Mouse (Mus musculus) left cerebral cortex, postnatal 25 days (tissue): ENCODE results near the gene Angptl6. TPM values are rescaled to one million over a fixed set of nuclear protein-coding genes. Genes with fewer than 3 reads are reported as not detected.
A peak's percentile ranks its signal among the peaks of the same experiment; 100 is the strongest.

Experiments used
- DNase-seq, 2 experiments: peaks; one replicate each; pipeline ENCODE4 v3.0.0; 2022; ENCODE audit warnings: low spot score in 2 of 2, mixed read lengths in 1 of 2
- intact Hi-C: fragments of 180-260 bp; cut with DNase I; formaldehyde crosslinking; loops from one replicate; pipeline ENCODE4 v1.15.1; 2025
- total RNA-seq, 2 experiments: library from RNA; stranded (reverse); gene quantifications; 2 replicates each; pipeline ENCODE4 v1.2.3; 2021

The Angptl6 gene
- 10 to 100 TPM in 1 of 2 experiments, 1 to 10 TPM in 1; 9.0 to 10.2 TPM for total RNA-seq

DNA sequence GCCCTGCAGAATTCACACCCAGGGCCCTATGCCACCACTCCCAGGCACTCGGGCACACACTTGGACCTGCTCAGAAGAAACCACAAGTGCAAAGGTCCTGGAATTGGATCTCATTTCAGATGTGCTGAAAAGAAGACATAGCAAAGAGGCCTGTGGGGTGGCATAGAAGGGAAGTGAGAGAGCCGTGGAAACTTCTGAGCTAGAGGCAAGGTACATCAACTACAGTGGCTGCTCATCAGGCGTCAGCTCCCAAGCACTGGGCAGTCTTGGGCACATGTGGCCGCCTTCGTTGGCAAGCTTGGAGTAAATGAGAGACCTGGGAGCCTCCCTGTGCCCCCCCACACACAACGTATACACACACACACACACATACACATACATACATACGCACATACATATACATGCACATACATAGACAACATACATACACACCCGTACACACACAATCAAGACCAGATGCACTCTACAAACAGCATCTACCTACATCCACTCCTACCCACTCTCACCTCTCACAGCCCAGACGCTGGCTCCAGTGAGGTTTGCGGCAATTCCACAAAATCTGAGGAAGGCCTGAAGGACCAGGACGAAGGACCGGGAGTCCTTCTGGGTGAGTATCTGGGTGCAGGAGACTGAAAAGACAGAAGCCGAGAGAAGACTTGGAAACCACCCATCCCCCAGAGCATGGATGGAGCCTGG, at the start of gene Angptl6:
Gene Angptl6 (minus strand): TSS at position 631 of the 696 bp plus-strand sequence.
- no peak for DNase-seq

DNA sequence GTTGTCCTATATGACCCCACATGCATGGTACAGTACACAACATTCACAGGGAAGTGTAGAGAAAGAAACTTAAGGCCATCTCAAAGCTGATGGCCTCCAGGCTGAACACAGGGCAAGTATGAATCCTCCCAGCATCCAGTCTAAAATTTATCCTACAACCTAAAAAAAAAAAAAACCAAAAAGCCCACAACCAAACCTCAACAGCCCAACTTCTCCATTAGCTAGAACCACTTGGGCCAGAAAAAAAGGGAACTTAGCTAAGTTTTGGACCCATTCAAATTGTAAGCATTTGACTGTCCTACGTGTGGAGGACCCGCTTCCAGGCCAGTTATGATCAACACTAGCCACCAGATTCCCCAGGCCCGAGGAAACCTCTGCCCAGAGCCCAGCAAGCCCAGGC, 43.7 kb upstream of the Angptl6 start:
- no peak for DNase-seq
- intact Hi-C loops: no loop called here

More for the DNA sequence above, at the start of gene Angptl6:
- intact Hi-C loops: no loop called here

DNA sequence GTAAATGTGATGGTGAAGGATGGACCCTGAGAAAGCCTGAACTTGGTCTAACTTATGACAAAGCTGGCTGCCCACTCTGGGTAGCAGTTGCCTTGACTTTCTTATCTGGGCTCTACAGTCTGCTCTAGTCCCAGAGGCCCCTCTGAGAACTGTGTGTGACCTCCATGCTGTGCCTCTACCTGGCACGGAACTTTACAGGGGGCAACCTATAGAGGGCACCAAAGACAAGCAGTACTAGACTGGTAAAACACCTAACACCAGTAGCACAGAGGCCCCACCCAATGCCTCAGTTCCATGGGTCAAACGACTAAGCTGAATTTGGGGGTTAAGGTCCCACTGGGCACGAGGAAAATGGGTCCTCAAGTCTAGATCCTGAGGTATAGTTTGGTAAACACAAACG, 36.6 kb upstream of the Angptl6 start:
- intact Hi-C loops: no loop called here
- DNase-seq: peak in 1 of 2 experiments; percentile 19

DNA sequence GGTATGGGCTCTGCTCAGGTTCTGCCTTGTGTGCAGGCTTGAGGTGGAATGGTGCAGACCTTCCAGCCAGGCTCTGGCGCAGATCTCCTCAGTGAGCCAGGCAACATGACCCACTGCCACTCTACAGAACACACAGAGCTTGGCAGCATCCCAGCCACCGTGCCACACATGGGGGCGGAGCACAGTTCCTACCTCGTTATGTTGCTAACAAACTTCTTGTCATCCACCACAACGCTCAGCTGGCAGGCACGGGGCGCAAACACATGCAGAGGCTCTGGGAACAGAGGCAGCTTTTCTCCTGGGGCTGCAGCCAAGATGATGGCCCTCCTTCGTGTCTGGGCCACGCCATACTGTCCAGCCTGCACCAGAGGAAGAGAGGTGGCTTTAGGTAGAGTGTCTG, 30.4 kb upstream of the Angptl6 start:
- peak in 1 of 2 experiments; percentile 43 for DNase-seq
- intact Hi-C loops: no loop called here

DNA sequence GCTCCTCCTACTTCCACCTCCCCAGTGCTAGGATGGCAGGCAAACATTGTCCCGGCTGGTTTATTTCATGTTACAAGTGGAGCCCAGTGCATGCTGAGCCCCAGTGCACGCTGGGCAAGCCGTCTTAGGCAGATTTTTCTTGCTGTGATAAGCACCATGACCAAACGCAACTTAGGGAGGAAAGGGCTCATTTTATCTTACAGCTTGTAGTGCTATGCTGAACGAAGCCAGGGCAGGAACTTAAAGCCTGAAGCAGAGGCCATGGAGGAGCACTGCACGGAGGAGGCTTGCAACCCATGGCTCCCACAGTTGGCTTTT, 22.6 kb upstream of the Angptl6 start:
- intact Hi-C loops: no loop called here
- DNase-seq: no peak

DNA sequence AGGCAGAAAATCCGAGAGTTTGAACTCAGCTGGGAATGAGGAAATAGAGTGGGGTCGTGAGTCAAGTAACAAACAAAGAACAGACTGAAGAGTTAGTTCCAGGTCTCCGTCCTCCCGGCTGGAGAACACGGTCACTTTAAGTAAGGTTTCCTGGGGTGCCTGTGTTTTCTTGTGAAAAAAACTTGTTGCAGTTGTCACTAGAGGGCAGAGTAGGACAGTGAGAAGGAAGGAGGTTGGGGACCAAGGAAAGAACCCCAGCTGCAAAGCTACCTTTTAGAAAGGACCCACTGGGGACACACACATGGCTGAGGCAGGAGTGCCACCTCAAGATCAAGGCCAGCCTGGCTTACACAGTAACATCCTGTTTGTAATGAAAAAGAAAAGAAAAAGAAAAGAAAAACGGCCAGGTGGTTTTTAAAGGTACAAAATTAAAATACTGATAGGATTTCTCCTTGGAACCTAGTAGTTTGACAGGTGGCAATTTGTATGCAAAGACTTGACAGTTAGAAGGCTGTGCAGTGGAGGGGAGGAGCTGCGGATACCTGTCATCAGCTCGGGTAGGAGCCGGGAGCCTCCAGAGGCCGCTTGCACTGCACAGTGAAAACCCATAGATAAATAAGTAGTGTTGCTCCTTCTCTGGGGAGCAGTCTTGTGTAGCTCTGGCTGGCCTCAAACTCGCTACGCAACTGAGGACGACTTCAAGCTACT, 22.1 kb upstream of the Angptl6 start:
- intact Hi-C loops: loop anchor here (2.0 kb wide), 1 partner anchor 127 kb away; the partner anchor contains the start of gene Icam4
- DNase-seq: peak in 1 of 2 experiments; percentile 58

DNA sequence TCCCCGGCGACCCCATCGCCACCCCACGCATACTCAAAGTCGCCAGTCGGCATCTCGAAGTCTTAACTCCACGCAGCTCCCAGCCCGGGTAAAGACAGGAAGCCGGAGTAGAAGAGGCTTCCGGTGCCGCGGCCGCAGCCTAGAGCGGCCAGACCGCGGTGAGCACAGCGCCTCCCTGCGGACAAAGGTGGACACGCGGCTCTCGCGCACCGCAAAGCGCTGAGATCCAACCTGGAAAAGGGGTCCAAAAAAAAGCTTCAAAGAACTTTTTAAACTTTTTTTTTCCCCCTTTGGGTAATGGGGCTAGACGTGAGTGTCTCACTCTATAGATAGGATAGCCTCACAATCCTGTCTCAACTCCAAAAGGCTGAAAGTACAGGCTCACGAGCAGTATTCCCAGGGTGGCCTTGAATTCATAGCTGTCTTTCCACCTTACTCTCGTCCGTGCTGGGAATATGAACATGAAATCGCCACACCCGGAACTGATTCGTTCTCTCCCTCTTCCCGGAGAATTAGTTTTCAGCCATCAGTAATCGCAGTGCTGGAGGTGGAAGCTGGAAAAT, 19.1 kb upstream of the Angptl6 start, which contains the start of gene Eif3g:
Gene Eif3g (minus strand): TSS at position 113 of the 563 bp plus-strand sequence.
- peak; percentile 80 to 81 for DNase-seq
- intact Hi-C loops: loop anchor here (1.0 to 2.0 kb wide), 2 partner anchors 104 to 233 kb away; partner anchors contain the start of genes Mrpl4 and Tyk2

DNA sequence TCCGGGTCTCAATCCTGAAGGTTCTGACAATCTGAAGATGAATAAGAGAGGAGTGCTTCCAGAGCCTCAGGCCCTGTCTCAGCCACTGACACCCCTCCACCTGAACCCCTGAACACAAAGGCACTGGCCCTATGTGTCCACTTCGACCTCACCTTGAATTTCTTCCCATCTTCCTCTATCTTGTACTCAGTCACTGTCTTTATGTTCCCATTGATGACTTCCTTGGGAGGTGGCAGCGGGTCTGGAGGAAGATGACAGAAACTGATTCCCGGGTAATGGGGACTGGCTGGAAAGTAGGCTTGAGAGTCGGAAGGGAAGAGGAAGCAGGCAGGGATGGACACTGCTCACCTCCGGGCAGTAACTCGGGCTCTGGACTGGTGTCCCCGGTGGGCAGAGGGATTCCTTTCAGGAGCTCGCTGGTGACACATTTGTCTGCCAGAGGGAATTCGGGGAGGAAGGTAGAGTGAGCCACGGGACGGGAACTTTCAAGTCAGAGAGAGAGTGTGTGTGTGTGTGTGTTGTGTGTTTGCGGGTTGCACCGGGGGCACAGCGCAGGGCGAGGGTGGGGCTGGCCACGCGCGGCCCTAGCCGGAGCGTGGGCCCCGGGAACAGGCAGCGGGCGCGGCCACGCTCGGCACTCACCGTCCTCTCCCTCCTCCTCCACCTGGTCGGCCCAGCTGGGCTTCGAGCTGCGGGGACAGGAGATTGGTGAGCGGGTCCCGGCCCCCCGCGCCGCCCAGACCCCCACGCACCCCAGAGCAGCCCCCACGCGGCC, 18.4 kb upstream of the Angptl6 start:
- intact Hi-C loops: loop anchor here (1.0 to 2.0 kb wide), 2 partner anchors 105 to 233 kb away; partner anchors contain the start of genes Mrpl4 and Tyk2

DNA sequence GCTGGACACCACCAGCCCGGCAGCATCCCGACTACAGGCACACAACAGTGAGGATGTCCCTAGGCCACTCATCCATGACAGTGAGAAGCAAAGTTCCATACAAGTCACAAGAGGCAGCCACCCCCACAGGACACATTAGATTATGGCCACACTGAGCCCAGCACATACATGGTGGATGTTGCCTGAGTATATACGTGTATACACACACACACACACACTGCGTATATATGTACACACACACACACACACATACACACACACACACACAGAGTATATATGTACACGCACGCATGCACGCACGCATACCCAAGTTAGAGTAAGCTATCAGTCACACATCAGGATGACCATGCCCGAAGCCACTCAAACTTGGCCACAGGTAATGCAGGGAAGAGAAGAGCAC, 15.9 kb upstream of the Angptl6 start:
- no peak for DNase-seq
- intact Hi-C loops: no loop called here

More for the DNA sequence above, 18.4 kb upstream of the Angptl6 start:
- no peak for DNase-seq

DNA sequence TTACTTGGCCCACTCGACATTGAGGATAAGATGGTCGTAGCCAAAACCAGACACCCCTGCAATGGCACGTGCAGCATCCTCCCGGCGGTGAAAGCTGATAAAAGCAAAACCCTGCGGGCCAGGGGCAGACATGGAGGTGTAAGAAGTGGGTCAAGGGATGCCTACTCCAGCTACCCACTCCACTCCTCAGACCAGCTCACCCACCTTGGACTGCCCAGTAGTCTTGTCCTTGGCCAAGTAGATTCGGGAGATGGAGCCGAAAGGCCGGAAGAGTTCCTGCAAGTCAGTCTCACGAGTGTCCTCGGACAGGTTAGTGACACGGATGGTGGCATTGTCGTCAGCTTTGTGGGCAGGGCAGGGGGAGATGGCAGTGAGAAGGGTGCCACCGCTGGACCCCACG, 15.1 kb upstream of the Angptl6 start:
- intact Hi-C loops: no loop called here

DNA sequence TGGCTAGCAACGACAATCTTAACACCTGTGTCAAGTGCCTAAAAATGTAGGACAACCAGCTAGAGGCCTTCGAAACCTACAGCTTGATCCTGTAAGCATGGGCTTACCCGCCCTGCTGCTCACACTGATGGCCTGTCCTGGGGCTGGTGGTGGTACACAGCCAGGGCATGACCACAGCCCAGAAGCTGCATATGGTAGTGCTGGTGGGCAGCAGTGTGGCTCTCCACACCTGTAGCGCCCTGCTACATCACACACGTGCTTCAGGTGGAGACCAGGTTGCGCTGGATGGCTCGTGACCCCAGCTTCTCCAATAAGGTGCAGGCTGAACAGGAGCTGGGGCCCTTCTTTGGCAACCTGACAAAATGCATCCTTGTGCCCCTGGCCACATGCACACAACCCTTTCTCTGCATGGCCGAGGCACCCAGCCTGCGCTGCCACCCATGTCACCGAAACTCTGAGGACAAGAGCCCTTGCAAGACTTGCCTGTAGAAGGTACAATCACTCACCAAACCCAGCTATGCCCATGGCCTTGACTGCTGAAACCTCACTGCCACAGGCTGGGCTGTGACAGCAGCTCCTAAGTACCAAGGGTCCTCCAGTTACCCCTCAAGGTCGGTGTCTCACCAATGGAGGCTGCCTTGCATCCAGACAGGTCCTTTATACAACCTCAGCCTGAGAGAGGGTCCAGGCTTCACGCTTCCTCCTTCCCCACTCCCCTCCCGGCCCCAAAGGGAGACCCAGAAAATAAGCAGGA, 14.2 kb upstream of the Angptl6 start:
- no peak for DNase-seq
- intact Hi-C loops: no loop called here

More for the DNA sequence above, 15.1 kb upstream of the Angptl6 start:
- no peak for DNase-seq

DNA sequence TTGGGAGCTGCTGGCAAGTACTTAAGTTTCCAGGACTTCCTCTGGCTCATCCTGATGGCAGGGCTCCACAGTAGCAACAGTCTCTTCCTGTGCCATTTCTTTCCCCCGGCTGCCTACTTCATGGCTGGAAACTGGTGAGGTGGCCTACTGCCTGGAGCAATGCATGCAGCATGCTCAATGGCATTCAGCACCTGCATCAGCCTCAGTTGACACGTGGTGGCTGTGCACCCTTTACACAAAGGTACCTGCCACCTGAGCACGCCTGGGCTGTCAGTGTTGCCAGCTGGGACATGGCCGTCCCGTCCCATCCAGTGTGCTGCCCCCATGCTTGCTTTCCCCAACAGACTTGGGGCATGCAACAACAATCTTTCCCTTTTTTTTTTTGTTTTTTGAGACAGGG, 13.5 kb upstream of the Angptl6 start:
- DNase-seq: no peak
- intact Hi-C loops: no loop called here

DNA sequence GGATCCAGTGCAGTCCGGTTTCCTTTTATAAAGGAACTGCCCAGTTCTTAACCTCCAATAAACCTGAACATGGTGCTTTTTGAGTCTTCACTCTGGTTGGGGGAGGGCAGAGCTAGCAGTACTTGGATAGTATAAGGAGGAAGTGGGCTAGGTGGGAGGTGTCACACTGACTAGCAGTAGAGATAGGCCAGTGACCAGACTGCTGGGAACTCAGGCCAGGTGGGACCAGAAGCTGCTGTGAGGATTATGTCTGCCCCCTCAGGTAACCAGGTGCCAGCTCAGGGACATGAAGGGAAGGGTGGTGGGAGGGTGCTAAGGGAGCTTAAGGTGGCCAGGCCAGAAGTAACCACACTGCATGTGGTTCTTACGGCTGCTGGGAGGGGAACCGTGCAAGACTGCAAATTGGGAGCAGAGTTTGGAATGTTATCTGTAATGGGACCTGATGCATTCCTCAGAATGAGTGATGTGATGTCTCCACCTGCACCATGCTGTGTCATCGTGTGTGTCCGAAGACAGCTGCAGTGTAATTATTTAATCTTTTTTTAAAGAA, 12.7 kb upstream of the Angptl6 start:
- DNase-seq: no peak
- intact Hi-C loops: no loop called here

DNA sequence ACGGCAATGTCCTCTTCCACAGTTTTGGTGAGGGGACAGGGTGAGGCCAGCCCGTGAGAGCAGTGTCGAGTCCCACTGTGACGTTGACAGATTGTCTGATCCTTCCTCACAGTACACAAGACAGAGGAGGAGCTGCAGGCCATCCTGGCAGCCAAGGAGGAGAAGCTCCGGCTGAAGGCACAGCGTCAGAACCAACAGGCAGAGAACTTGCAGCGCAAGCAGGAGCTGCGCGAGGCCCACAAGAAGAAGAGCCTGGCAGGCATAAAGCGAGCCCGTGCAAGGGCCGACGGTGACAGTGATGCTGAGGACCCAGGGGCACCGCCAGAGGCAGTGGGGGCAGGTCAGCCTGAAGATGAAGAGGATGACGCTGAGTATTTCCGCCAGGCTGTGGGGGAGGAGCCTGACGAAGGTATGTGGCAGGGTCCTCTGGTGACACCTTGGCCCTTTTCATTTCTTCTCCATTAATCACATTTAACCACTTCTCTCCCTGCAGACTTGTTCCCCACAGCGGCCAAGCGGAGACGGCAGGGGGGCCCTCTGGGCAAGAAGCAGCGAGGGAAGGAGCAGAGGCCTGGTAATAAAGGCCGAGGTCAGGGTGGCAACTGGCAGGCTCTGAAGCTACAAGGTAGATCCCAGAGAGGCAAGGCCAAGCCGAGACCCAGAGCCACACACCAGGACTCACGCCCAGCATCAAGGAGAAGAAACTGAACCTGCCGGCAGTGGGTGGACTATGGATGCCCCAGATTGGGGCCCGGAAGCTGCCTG, 12.0 kb upstream of the Angptl6 start:
- intact Hi-C loops: no loop called here
- no peak for DNase-seq

DNA sequence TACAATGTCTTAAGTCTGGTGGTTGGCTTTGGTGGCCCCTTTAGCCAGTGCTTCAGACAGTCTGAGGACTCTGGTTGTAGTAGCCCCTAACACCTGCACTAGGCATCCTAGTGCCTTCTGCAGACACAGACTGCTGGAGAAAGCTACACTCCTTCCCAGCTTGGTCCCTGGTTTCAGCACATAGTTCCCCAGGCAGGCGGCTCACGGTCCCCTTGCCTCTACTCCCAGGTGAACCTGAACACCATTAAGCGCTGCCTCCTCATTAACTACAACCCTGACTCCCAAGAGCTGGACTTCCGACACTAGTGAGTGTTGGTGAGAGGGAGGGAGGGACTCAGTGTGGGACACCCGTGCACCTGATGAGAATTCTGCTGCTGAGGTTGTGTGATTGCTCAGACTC, 10.9 kb upstream of the Angptl6 start:
- DNase-seq: no peak
- intact Hi-C loops: no loop called here

DNA sequence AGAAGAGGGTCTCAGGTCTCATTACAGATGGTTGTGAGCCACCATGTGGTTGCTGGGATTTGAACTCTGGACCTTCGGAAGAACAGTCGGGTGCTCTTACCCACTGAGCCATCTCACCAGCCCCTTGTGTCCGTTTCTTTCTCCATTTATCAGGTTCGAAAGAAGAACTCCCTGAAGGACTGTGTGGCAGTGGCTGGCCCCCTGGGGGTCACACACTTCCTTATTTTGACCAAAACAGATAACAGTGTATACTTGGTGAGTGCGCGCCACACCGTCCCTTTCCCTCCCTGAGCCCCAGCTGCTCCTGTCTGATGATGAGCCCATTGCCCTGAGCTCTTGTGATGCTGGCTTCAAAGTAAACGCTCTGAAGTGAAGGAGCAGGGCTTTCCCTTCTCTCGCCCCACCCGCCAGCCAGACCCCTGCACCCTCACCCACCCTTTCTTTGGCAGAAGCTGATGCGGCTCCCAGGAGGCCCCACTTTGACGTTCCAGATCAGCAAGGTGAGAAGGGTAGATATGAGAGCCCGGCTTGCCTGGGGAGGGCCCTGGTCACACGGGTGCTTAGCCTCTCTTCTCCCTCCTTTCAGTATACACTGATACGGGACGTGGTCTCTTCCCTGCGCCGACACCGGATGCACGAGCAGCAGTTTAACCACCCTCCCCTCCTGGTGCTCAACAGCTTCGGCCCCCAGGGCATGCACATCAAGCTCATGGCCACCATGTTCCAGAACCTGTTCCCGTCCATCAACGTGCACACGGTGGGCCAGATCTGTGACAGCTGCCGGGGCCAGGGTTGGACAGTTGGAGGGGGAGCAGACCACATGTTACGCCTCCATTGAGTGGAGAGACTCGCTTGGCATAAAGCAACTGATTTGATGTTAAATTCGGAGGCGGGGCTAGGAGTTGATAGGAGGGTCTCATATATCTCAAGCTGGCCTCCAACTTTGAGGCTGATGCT, 9.9 kb upstream of the Angptl6 start:
- no peak for DNase-seq
- intact Hi-C loops: no loop called here

DNA sequence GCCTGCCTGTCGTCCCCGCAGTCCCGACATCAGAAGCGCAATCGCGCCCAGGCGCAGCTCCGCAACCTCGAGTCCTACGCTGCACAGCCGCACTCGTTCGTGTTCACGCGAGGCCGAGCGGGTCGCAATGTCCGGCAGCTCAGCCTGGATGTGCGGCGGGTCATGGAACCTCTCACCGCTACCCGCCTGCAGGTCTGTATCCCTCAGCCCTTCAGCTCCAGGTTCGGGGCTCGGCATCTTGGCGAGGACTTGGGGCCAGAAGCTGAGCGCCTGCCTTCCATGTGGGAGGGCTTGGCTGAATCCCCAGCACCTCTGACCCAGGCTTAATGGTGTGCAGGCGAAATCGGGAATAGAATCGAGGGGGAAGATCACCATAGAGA, 8.8 kb upstream of the Angptl6 start:
- intact Hi-C loops: no loop called here
- no peak for DNase-seq
